Mouse (Mus musculus) mature B cell (primary cell): ENCODE results near the gene Tchh.
"Not testable (repeated sequence)": the region's sequence is repeated elsewhere in the genome, so short reads cannot be mapped to it uniquely, and the experiment has no call there.

Source experiments
- in situ Hi-C: fragments of 300-500 bp; cut with MboI; formaldehyde crosslinking; loops from 2 replicates; pipeline ENCODE4 v1.14.3; 2019

Gene Tchh

GRCm38 (mm10) chr3:93442030-93442429 lies at the start of gene Tchh:
Gene Tchh (plus strand): TSS chr3:93442330.
- in situ Hi-C loops, result no loop called here

GRCm38 (mm10) chr3:93393366-93393765 lies 48.8 kb upstream of the Tchh start, which contains the start of gene Rptn:
Gene Rptn (plus strand): TSS chr3:93393699.
- in situ Hi-C loops, result no loop called here

- in situ Hi-C loops, result no loop called here
These were observed 38.2 kb upstream of the Tchh start for GRCm38 (mm10) chr3:93403936-93404335.

GRCm38 (mm10) chr3:93406992-93407391 lies 35.1 kb upstream of the Tchh start:
- in situ Hi-C loops, result no loop called here

GRCm38 (mm10) chr3:93411905-93412304 lies 30.2 kb upstream of the Tchh start:
- in situ Hi-C loops, result no loop called here

- in situ Hi-C loops, result no loop called here
These were observed 10.5 kb upstream of the Tchh start for GRCm38 (mm10) chr3:93431673-93432072.

- in situ Hi-C loops, result no loop called here
These were observed 1.5 kb downstream of the Tchh start for GRCm38 (mm10) chr3:93443501-93444101.

- in situ Hi-C loops, result no loop called here
These were observed 2.4 kb downstream of the Tchh start for GRCm38 (mm10) chr3:93444343-93445164.

- in situ Hi-C loops, result no loop called here
These were observed 3.1 kb downstream of the Tchh start for GRCm38 (mm10) chr3:93445165-93445705.

- in situ Hi-C loops, result no loop called here
These were observed 4.1 kb downstream of the Tchh start for GRCm38 (mm10) chr3:93446128-93446755.

GRCm38 (mm10) chr3:93446756-93447137 lies 4.6 kb downstream of the Tchh start:
- in situ Hi-C loops, result not testable (repeated sequence)

- in situ Hi-C loops, result no loop called here
These were observed 5.2 kb downstream of the Tchh start for GRCm38 (mm10) chr3:93447138-93447841.

- in situ Hi-C loops, result no loop called here
These were observed 24.4 kb downstream of the Tchh start for GRCm38 (mm10) chr3:93466556-93466955.

GRCm38 (mm10) chr3:93467130-93467529 lies 25.0 kb downstream of the Tchh start:
- in situ Hi-C loops, result no loop called here

- in situ Hi-C loops, result no loop called here
These were observed 26.4 kb downstream of the Tchh start, which contains the start of gene Tchhl1 for GRCm38 (mm10) chr3:93468561-93468960. Gene Tchhl1 (plus strand): TSS chr3:93468754.

- in situ Hi-C loops, result no loop called here
These were observed 27.5 kb downstream of the Tchh start for GRCm38 (mm10) chr3:93469629-93470028.

GRCm38 (mm10) chr3:93480053-93480452 lies 37.9 kb downstream of the Tchh start:
- in situ Hi-C loops, result no loop called here

GRCm38 (mm10) chr3:93481982-93482616 lies 40.0 kb downstream of the Tchh start:
- in situ Hi-C loops, result no loop called here

GRCm38 (mm10) chr3:93485611-93486010 lies 43.5 kb downstream of the Tchh start:
- in situ Hi-C loops, result no loop called here

- in situ Hi-C loops, result no loop called here
These were observed 46.4 kb downstream of the Tchh start for GRCm38 (mm10) chr3:93488541-93488940.

- in situ Hi-C loops, result no loop called here
These were observed 50.0 kb downstream of the Tchh start for GRCm38 (mm10) chr3:93492176-93492575.
